Mouse (Mus musculus) T-helper 17 cell (primary cell): ENCODE measurements around the gene Epn3.

ENCODE experiments used
- in situ Hi-C, 2 experiments: fragments of 300-600 bp; cut with MboI, MseI; formaldehyde crosslinking; loops; 1 replicate in 1 of 2; 2 replicates in 1 of 2; pipeline ENCODE4 v1.15.1; 2025; ENCODE audit warnings: high pct_unique_total_duplicates in 2 of 2

Epn3 gene

GRCm38 (mm10) chr11:94472916-94473706 lies 26.7 kb downstream of the Epn3 start:
- in situ Hi-C loops, result no loop called here

DNA sequence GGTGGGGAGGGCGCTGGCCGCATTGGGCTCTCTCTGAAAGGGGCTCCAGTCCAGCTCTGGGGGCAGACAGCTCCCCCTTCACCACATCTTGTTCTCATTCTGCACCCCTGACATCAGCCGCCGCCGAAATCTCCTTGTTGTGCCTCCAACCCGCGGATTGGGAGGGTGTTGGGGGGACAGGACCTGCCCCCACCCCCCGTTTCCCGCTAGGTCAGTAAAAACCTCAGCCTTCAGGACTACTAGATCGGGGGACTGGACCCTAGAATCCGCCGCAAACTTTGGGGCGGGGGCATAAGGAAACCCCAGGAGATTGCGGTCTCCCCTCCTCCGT lies 27.2 kb downstream of the Epn3 start:
- in situ Hi-C loops, result no loop called here

- in situ Hi-C loops, result no loop called here
Measured at GRCm38 (mm10) chr11:94471740-94472584, 27.8 kb downstream of the Epn3 start.

GRCm38 (mm10) chr11:94470391-94470790 lies 29.4 kb downstream of the Epn3 start:
- in situ Hi-C loops, result no loop called here

GRCm38 (mm10) chr11:94469136-94470064 lies 30.4 kb downstream of the Epn3 start:
- in situ Hi-C loops, result no loop called here

DNA sequence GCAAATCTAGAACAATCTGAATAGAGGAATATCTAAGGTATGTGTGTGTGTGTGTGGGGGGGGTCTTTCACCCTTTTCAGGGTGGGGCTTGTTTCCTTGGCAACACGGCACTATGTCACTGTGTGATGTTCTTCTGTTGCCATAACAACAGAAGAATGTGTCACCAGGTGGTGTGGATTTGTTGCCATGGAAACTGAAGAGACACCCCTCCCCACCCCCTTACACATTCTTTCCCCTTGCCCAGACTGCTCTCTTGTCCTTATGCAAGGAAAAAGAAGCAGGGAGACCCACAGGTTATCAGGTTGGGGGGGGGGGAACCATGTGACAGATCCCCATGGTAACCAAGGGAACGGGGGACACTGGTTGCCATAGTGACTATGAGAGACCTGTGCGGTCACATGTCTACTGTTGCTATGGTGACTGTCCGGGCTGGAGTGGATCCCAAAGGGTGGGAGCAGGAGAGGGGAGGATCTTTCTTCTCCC lies 31.2 kb downstream of the Epn3 start:
- in situ Hi-C loops, result no loop called here

GRCm38 (mm10) chr11:94466333-94466855 lies 33.4 kb downstream of the Epn3 start:
- in situ Hi-C loops, result no loop called here

GRCm38 (mm10) chr11:94464170-94464569 lies 35.6 kb downstream of the Epn3 start:
- in situ Hi-C loops, result no loop called here

DNA sequence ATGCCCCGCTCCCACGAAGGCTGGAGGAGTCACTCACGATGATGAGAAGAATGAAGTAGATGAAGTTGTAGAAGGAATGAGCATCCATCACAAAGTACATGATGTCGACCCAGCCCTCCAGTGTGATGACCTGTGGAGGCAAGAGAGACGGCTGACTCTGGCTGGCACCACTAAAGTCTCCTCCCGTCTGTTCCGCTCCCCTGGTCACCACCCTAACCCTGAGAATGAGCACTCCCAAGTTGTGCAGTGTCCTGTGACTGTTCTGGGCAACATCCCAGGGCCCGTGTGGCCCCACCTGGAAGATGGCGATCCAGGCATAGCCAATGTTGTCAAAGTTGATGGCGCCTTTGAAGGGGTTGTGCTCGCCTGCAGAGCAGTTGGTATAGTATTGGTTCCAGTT lies 37.9 kb downstream of the Epn3 start:
- in situ Hi-C loops, result no loop called here

DNA sequence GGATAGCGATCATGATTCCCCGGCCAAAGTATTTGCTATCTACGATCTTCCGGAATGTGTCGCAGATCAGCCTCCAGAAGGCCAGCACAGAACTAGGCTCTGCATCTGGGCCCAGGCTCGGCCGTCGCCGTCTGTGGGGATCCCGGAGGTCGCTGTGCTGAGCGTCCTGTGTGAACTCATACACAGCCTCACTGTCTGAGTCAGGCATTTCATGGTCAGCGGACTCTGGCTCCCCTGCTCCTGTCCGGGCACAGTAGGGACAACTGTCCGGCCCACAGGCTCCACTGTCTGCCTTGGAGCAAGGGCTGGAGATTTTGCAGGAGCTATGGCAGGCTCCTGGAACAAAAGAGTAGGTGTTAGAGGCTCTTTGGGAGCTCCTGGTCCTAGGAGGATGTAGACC lies 42.8 kb downstream of the Epn3 start:
- in situ Hi-C loops, result no loop called here

GRCm38 (mm10) chr11:94456347-94456746 lies 43.4 kb downstream of the Epn3 start:
- in situ Hi-C loops, result no loop called here

DNA sequence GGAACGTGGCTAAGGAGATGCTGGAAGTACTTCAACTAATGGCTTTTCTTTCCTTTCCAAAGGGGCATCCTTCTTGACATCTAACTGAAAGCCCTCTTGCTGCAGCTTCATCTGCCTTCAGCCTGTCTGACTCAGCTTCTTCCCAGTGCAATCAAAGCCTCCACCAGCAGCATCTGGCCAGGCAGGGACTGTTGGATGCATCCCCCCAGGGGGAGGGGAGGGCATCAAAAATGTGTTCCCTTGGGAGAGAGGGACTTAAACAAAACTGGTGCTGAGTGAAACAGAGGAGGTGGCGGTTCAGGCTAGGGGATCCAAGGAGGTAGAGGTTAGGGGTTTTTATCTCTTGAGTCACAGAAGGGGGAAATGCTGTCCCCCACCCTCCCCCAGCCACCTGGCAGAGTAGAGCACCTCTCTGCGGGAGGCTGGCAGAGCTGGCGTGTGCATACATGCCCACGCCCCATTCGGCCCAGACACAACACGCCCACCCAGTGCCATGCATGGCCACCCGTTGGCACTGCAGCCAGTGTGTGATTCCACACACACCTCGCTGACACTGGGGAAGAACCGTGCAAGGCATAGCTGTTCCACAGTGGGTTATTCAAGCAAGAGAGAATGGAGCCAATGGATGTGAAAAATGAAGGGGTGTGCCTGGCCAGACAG lies 44.5 kb downstream of the Epn3 start:
- in situ Hi-C loops, result no loop called here

- in situ Hi-C loops, result no loop called here
Measured at GRCm38 (mm10) chr11:94454756-94455155, 45.0 kb downstream of the Epn3 start.

DNA sequence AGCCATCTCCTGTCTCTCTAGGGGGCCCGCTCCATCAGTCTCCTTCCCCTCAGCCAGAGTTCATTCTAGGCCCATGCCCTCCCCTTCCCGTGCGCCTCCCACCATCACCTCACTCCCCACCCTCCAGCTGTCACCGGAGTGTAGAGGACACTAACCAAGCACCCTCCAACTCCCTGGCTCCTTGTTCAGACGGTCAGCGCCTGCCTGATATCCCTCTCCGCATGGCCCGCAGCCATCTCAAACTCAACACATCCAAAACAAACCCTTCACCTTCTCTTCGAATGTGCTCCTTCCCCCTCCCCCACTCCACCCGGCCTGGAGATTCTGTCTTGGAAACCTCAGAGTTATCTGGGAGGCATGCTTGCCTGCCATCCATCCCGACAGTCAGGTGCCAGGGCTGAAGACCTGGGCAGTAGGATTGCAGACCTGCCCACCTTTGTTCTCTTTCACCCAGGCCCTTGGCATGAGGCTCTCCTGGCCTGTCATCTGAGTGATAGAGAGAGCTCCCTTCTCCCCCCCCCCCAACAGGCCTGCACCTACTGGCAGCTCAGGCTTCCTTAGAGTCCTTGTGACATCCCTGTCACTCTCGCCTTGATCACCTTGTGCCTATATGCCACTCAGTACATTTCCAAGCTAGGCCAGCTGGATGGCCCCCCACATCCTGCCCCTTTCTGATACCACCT lies 48.5 kb downstream of the Epn3 start:
- in situ Hi-C loops, result no loop called here

GRCm38 (mm10) chr11:94449886-94450285 lies 49.9 kb downstream of the Epn3 start:
- in situ Hi-C loops, result no loop called here

GRCm38 (mm10) chr11:94449239-94449638 lies 50.5 kb downstream of the Epn3 start:
- in situ Hi-C loops, result no loop called here

DNA sequence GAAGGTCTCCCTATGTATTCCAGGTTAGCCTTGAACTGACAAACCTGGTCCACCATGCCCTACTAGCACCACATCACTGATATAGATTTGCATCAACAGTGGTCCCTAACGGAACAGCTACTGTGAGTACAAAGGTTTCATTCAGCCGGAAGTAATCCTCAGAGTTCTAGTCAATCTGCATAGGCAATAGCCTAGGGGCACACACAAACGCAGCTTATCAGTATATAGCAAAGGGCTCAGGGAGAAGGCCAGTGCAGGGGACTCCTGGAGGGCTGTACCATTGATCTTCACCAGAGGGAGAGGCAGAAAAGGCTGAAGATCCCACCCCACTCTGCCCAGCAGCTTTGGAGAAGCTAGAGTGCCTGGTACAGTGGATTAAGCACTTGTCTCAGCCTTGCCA lies 52.8 kb downstream of the Epn3 start:
- in situ Hi-C loops, result no loop called here

GRCm38 (mm10) chr11:94445300-94445699 lies 54.5 kb downstream of the Epn3 start:
- in situ Hi-C loops, result no loop called here

GRCm38 (mm10) chr11:94444829-94445228 lies 54.9 kb downstream of the Epn3 start:
- in situ Hi-C loops, result no loop called here

DNA sequence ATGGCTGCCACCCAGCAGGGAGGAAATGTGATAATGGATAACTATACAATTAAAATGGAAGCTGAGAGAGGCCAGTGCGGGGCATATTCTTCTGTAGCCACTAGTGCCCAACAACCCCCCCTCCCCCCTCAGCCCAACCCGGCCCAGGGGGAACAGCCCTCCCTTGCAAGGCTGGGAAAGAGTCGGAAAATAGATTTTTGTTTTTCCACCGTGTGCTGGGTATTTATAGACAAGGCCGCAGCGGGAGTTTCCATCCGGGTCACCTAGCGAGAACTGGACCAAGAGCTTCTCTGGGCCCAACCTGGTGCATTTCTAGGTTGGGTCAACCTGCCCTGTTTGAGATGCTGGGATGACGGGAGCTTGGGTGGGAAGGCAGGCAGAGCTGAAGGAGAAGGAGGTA lies 58.0 kb downstream of the Epn3 start:
- in situ Hi-C loops, result no loop called here
